In the genomic region with DNA sequence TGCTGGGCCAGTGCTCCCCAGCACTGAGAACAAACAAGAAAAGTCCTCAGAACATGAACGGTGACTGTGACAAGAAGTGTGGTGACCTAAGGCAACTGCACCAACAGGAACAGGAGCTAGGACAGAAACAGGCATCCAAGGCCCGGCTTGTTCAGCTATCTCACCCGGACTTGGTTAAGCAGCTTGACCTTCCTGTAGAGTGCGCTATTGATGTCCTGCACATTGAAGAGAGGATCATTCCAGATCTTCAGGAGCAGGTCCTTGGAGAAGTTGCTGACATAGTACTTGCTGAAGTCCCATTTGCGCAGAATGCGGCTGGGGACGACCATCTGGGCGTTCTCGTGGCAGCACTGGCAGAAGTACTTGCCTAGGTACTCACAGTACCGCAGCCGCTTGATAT, we compare ENCODE assay signal across 40 mouse cellular contexts. TPM values are rescaled to one million over a fixed set of nuclear protein-coding genes. Genes with fewer than 3 reads are reported as not detected.
DNase-seq lines count a peak whose midpoint lies in the region; ATAC-seq and TF ChIP-seq lines count a peak whose summit lies in the region.
"Had no signal": no experiment of that assay in that cellular context is flagged by ENCODE, and none has a peak within 500 bp of the region (broad histone marks: within the 10 kb centered on the region; RNA-seq: fewer than 3 reads in every experiment).

No protein-coding gene starts in this region.

- H3K4me3 ChIP-seq in heart, adult 2 months = no peak overlapping the region
- peak overlapping the region; percentile 39 for H3K4me3 ChIP-seq in E14TG2a.4 (replicated peaks; ENCODE audit: low read length)
- H3K4me3 ChIP-seq: embryonic facial prominence, embryonic 10.5 days; embryonic facial prominence, embryonic 15.5 days; heart, embryonic 12.5 days; limb, embryonic 13.5 days had no signal

- no peak for DNase-seq in heart, adult 2 months
- no peak for DNase-seq in heart, postnatal 10 days
- DNase-seq in lung, postnatal 10 days = peak; percentile 20
- no peak for DNase-seq in lung, postnatal 25 days (ENCODE audit: low spot score)
- DNase-seq in mesoderm, embryonic 11.5 days (ENCODE audit: low read depth, low spot score) = peak; percentile 20
- no peak for DNase-seq in ovary, postnatal 36 days (ENCODE audit: low spot score)
- DNase-seq: adrenal gland, postnatal 10 days; cerebellum, adult 2 months; cerebellum, postnatal 14 days; gastrocnemius, postnatal 36 days; heart, adult 18-20 months; kidney, adult 18-20 months; layer of hippocampus, adult 9-11 months; midbrain, embryonic 14.5 days; right cerebral cortex, postnatal 25 days; spleen, adult 18-20 months; thymus, adult 18-20 months had no signal

- TF ChIP-seq EP300 in heart, adult 2 months (IDR thresholded peaks at IDR 0.05; ENCODE audit: insufficient read depth, low read depth, low read length) = no peak

- H3K36me3 ChIP-seq in heart, adult 2 months (ENCODE audit: control insufficient read depth, insufficient read depth, low read length) = no peaks in the 10 kb centered on the region
- peaks cover 49% of the 10 kb centered on the region for H3K36me3 ChIP-seq in E14TG2a.4 (ENCODE audit: insufficient read depth, low read length)

- H3K79me2 ChIP-seq in heart, adult 2 months (replicated peaks; ENCODE audit: control insufficient read depth, insufficient read depth, low read length) = no peaks in the 10 kb centered on the region

- intact Hi-C loops in heart, adult 2 months (cut with DNase I) = no loop called here
- intact Hi-C loops in heart, postnatal 10 days (cut with DNase I) = no loop called here

- H3K9me3 ChIP-seq in E14TG2a.4 (ENCODE audit: low read length) = peaks cover 6% of the 10 kb centered on the region
- H3K9me3 ChIP-seq: embryonic facial prominence, embryonic 10.5 days; embryonic facial prominence, embryonic 15.5 days; G1E; heart, embryonic 12.5 days; limb, embryonic 13.5 days had no signal

- no peak overlapping the region for H3K27ac ChIP-seq in heart, adult 2 months
- H3K27ac ChIP-seq: embryonic facial prominence, embryonic 10.5 days; embryonic facial prominence, embryonic 15.5 days; hindbrain, embryonic 14.5 days; kidney, postnatal 0 days; limb, embryonic 13.5 days; macrophage had no signal

- peak; percentile 54 for TF ChIP-seq CTCF in heart, adult 2 months (IDR thresholded peaks at IDR 0.05)
- TF ChIP-seq CTCF in E14TG2a.4 (conservative IDR thresholded peaks at IDR 0.05; ENCODE audit: low read length) = no peak

- ATAC-seq in erythroid progenitor cell, adult 5-6 weeks (replicated peaks; ENCODE audit: low FRiP score, poor library complexity, severe bottlenecking) = no peak
- ATAC-seq: forebrain, embryonic 14.5 days; Patski had no signal

- no peak for TF ChIP-seq POLR2A in heart, adult 2 months (IDR thresholded peaks at IDR 0.05; ENCODE audit: insufficient read depth, low read depth, low read length)

- peaks cover 7% of the 10 kb centered on the region for H3K4me1 ChIP-seq in heart, adult 2 months (ENCODE audit: control insufficient read depth, insufficient read depth, low read length)
- peaks cover 74% of the 10 kb centered on the region for H3K4me1 ChIP-seq in E14TG2a.4 (replicated peaks; ENCODE audit: low read depth, low read length)
- H3K4me1 ChIP-seq: embryonic facial prominence, embryonic 15.5 days; limb, embryonic 13.5 days had no signal

- H3K9ac ChIP-seq in heart, adult 2 months (ENCODE audit: low read depth, low read length) = no peak overlapping the region
- H3K9ac ChIP-seq: embryonic facial prominence, embryonic 15.5 days; heart, embryonic 12.5 days; hindbrain, embryonic 14.5 days; limb, embryonic 13.5 days had no signal

- H3K27me3 ChIP-seq in heart, adult 2 months (ENCODE audit: control insufficient read depth, insufficient read depth, low read length) = no peaks in the 10 kb centered on the region
- H3K27me3 ChIP-seq in E14TG2a.4 (ENCODE audit: insufficient read depth, low read length) = no peaks in the 10 kb centered on the region
- H3K27me3 ChIP-seq: embryonic facial prominence, embryonic 15.5 days; heart, embryonic 12.5 days; limb, embryonic 13.5 days; Patski had no signal

- WGBS in heart, adult 2 months = 90% methylated on average over 11 of the region's 11 CpGs

RNA-seq across cellular contexts. Expression of gene Smbd1, which starts 16.2 kb away (rescaled TPM):
- not detected for total RNA-seq in heart, adult 2 months (2021)
- polyA plus RNA-seq in heart, adult 2 months (2012; rRNA removed) = not detected in 2 replicates
- total RNA-seq in heart, postnatal 10 days (2021) = not detected
- not detected in 2 replicates for total RNA-seq in erythroid progenitor cell, adult 5-6 weeks (2015; ENCODE audit: low replicate concordance)
- not detected in 2 replicates for total RNA-seq in erythroid progenitor cell, adult 5-6 weeks (2017; ENCODE audit: low replicate concordance)
- total RNA-seq: adrenal gland, postnatal 10 days; G1E; gastrocnemius, postnatal 36 days; heart, adult 18-20 months; hematopoietic stem cell, adult 5-6 weeks; left cerebral cortex, adult 18-20 months; left cerebral cortex, postnatal 36 days; megakaryocyte-erythroid progenitor cell, adult 5-6 weeks; monocyte, adult 5-6 weeks had no signal
- polyA plus RNA-seq: cerebellum, adult 2 months; cortical plate, adult 2 months; embryonic facial prominence, embryonic 10.5 days; embryonic facial prominence, embryonic 15.5 days; forebrain, embryonic 14.5 days; G1E; heart, embryonic 12.5 days; heart, postnatal 0 days; hindbrain, embryonic 14.5 days; limb, embryonic 13.5 days; liver, embryonic 11.5 days; liver, embryonic 16.5 days; macrophage; midbrain, embryonic 14.5 days; neural tube, embryonic 14.5 days; Patski; urinary bladder, adult 2 months had no signal

RNA-seq across cellular contexts. Expression of gene Muc20, which starts 29.3 kb away (rescaled TPM):
- under 1 TPM; 0.30 to 0.47 TPM for total RNA-seq in heart, adult 2 months (2021)
- 0.94 TPM in 1 of 2 replicates, not detected in the other for polyA plus RNA-seq in heart, adult 2 months (2012; rRNA removed)
- under 1 TPM in 1 of 2 experiments, not detected in 1; 0.12 TPM for total RNA-seq in heart, postnatal 10 days (2021)
- total RNA-seq in erythroid progenitor cell, adult 5-6 weeks (2015; ENCODE audit: low replicate concordance) = not detected in 2 replicates
- total RNA-seq in erythroid progenitor cell, adult 5-6 weeks (2017; ENCODE audit: low replicate concordance) = not detected in 2 replicates
- total RNA-seq: hematopoietic stem cell, adult 5-6 weeks; left cerebral cortex, adult 18-20 months; left cerebral cortex, postnatal 36 days; megakaryocyte-erythroid progenitor cell, adult 5-6 weeks; monocyte, adult 5-6 weeks had no signal
- polyA plus RNA-seq: cerebellum, adult 2 months; cortical plate, adult 2 months; embryonic facial prominence, embryonic 10.5 days; forebrain, embryonic 14.5 days; G1E; heart, postnatal 0 days; hindbrain, embryonic 14.5 days; limb, embryonic 13.5 days; liver, embryonic 11.5 days; liver, embryonic 16.5 days; macrophage; midbrain, embryonic 14.5 days; neural tube, embryonic 14.5 days had no signal

RNA-seq across cellular contexts. Expression of gene Fyttd1, which starts 50.8 kb away (rescaled TPM):
- 100 to 1,000 TPM; 101 to 108 TPM for total RNA-seq in heart, adult 2 months (2021)
- polyA plus RNA-seq in heart, adult 2 months (2012; rRNA removed) = 13.4 and 22.5 TPM in 2 replicates
- 100 to 1,000 TPM; 115 to 125 TPM for total RNA-seq in heart, postnatal 10 days (2021)
- total RNA-seq in erythroid progenitor cell, adult 5-6 weeks (2015; ENCODE audit: low replicate concordance) = 5.8 and 11.3 TPM in 2 replicates
- total RNA-seq in erythroid progenitor cell, adult 5-6 weeks (2017; ENCODE audit: low replicate concordance) = 7.4 and 19.7 TPM in 2 replicates

RNA-seq across cellular contexts. Expression of gene Rubcn, which starts 51.0 kb away (rescaled TPM):
- 10 to 100 TPM; 27.6 to 30.0 TPM for total RNA-seq in heart, adult 2 months (2021)
- 44.1 and 59.3 TPM in 2 replicates for polyA plus RNA-seq in heart, adult 2 months (2012; rRNA removed)
- total RNA-seq in heart, postnatal 10 days (2021) = 10 to 100 TPM; 30.4 to 40.8 TPM
- 6.5 and 13.0 TPM in 2 replicates for total RNA-seq in erythroid progenitor cell, adult 5-6 weeks (2015; ENCODE audit: low replicate concordance)
- total RNA-seq in erythroid progenitor cell, adult 5-6 weeks (2017; ENCODE audit: low replicate concordance) = 6.0 and 7.9 TPM in 2 replicates

Comparison
In these comparisons a context has a peak if more than half of its experiments do, and no peak if none do; other contexts are left out.
1. DNase-seq: peak in lung, postnatal 10 days (single experiment) and mesoderm, embryonic 11.5 days (single experiment); none in heart, adult 2 months (0 of 2), heart, postnatal 10 days (0 of 2), lung, postnatal 25 days (single experiment) and ovary, postnatal 36 days (single experiment).
2. RNA of gene Fyttd1, which starts 50.8 kb away (total RNA-seq): 115 to 125 TPM in heart, postnatal 10 days and 101 to 108 TPM in heart, adult 2 months; 5.8 to 19.7 TPM in erythroid progenitor cell, adult 5-6 weeks; every median in the first group is over 4 times any median in the second.